8 mouse cellular contexts compared by ENCODE assay signal in genomic region chr9:121371946-121372646, GRCm38 (mm10).
A peak's percentile ranks its signal among the peaks of the same experiment; 100 is the strongest.
DNase-seq lines count a peak whose midpoint lies in the region; ATAC-seq and TF ChIP-seq lines count a peak whose summit lies in the region.

No protein-coding gene starts in this region.

- H3K9ac ChIP-seq in kidney, embryonic 15.5 days: 0 out of 2 replicates have a peak overlapping the region, but pooled peaks have one; percentile 30
- H3K9ac ChIP-seq in MEL (ENCODE audit: control insufficient read depth, low read depth, low read length, poor library complexity, severe bottlenecking): peak overlapping the region; percentile 12; the same call in 1 of the 2 replicates
- H3K9ac ChIP-seq in forebrain, embryonic 14.5 days (ENCODE audit: low read length): peak overlapping the region; percentile 40
- H3K9ac ChIP-seq in liver, embryonic 15.5 days: peak overlapping the region; percentile 3; the same call in 1 of the 2 replicates

- peak overlapping the region; percentile 91 for H3K27ac ChIP-seq in kidney, embryonic 15.5 days
- H3K27ac ChIP-seq in MEL (ENCODE audit: control insufficient read depth, low read depth, low read length): no peak overlapping the region
- peak overlapping the region; percentile 99 for H3K27ac ChIP-seq in forebrain, embryonic 14.5 days (ENCODE audit: low read depth, low read length)
- peak overlapping the region; percentile 48 for H3K27ac ChIP-seq in liver, embryonic 15.5 days (replicated peaks)

- WGBS in kidney, embryonic 15.5 days: 4% methylated on average over 12 of the region's 13 CpGs
- 6% methylated on average over 12 of the region's 13 CpGs for whole genome bisulfite sequencing in forebrain, embryonic 14.5 days
- 25% methylated on average over 11 of the region's 13 CpGs for WGBS in liver, embryonic 15.5 days (ENCODE audit: insufficient replicate concordance)

- no peaks in the 10 kb centered on the region for H3K79me2 ChIP-seq in MEL (ENCODE audit: control insufficient read depth, insufficient read depth, low read length, poor library complexity)

- no peak for TF ChIP-seq RAD21 in MEL (IDR thresholded peaks at IDR 0.05; ENCODE audit: low read depth, low read length)

- peak; percentile 65 for ATAC-seq in kidney, embryonic 15.5 days (replicated peaks; ENCODE audit: low FRiP score)
- ATAC-seq in forebrain, embryonic 14.5 days: peak; percentile 64
- peak; percentile 36; the same call in 1 of the 2 replicates for ATAC-seq in liver, embryonic 15.5 days (ENCODE audit: insufficient read depth)

- TF ChIP-seq CTCF in MEL (IDR thresholded peaks at IDR 0.05 in 2 of 3, conservative IDR thresholded peaks at IDR 0.05 in 1 of 3; ENCODE audit: control insufficient read depth in 1 of 3, insufficient read depth in 1 of 3, low read depth in 2 of 3, low read length in 3 of 3, poor library complexity in 1 of 3, severe bottlenecking in 1 of 3): no peak

- H3K9me3 ChIP-seq in kidney, embryonic 15.5 days (replicated peaks): no peaks in the 10 kb centered on the region
- no peaks in the 10 kb centered on the region for H3K9me3 ChIP-seq in MEL (replicated peaks; ENCODE audit: insufficient read depth, low read length)
- no peaks in the 10 kb centered on the region for H3K9me3 ChIP-seq in forebrain, embryonic 14.5 days (replicated peaks; ENCODE audit: control insufficient read depth, low read length)
- no peaks in the 10 kb centered on the region for H3K9me3 ChIP-seq in liver, embryonic 15.5 days (replicated peaks)

- peak overlapping the region; percentile 69 for H3K4me2 ChIP-seq in kidney, embryonic 15.5 days
- H3K4me2 ChIP-seq in forebrain, embryonic 14.5 days (ENCODE audit: low read length): peak overlapping the region; percentile 47
- peak overlapping the region; percentile 66 for H3K4me2 ChIP-seq in liver, embryonic 15.5 days

- H3K4me1 ChIP-seq in kidney, embryonic 15.5 days: peaks cover 59% of the 10 kb centered on the region
- H3K4me1 ChIP-seq in MEL (ENCODE audit: control insufficient read depth in 1 of 2, insufficient read depth in 2 of 2, low read length in 2 of 2): peaks cover 0 to 7% of the 10 kb centered on the region in 2 experiments; a peak in 2 of 4 replicates
- H3K4me1 ChIP-seq in forebrain, embryonic 14.5 days (ENCODE audit: control insufficient read depth, insufficient read depth, low read length): peaks cover 32% of the 10 kb centered on the region
- H3K4me1 ChIP-seq in liver, embryonic 15.5 days (replicated peaks): peaks cover 43% of the 10 kb centered on the region

- H3K36me3 ChIP-seq in kidney, embryonic 15.5 days: no peaks in the 10 kb centered on the region
- no peaks in the 10 kb centered on the region; a peak in 1 of 4 replicates for H3K36me3 ChIP-seq in MEL (ENCODE audit: control insufficient read depth in 1 of 2, insufficient read depth in 2 of 2, low read length in 2 of 2)
- H3K36me3 ChIP-seq in forebrain, embryonic 14.5 days (ENCODE audit: control insufficient read depth, insufficient read depth, low read length): no peaks in the 10 kb centered on the region
- H3K36me3 ChIP-seq in liver, embryonic 15.5 days (replicated peaks): no peaks in the 10 kb centered on the region

- no peaks in the 10 kb centered on the region for H3K27me3 ChIP-seq in kidney, embryonic 15.5 days
- no peaks in the 10 kb centered on the region for H3K27me3 ChIP-seq in MEL (ENCODE audit: control insufficient read depth in 1 of 2, insufficient read depth in 2 of 2, low read length in 2 of 2)
- no peaks in the 10 kb centered on the region for H3K27me3 ChIP-seq in forebrain, embryonic 14.5 days (replicated peaks; ENCODE audit: control insufficient read depth, insufficient read depth, low read length)
- H3K27me3 ChIP-seq in liver, embryonic 15.5 days: peaks cover 8% of the 10 kb centered on the region

- DNase-seq in kidney, adult 18-20 months: no peak
- no peak for DNase-seq in MEL (ENCODE audit: low read depth, low spot score)
- DNase-seq in forebrain, embryonic 14.5 days (ENCODE audit: low spot score): peak; percentile 61
- peak; percentile 44 for DNase-seq in yolk sac, embryonic 10.5 days (ENCODE audit: low spot score)
- no peak for DNase-seq in frontal cortex, postnatal 36 days (ENCODE audit: low spot score in 2 of 2)
- DNase-seq in right cerebral cortex, postnatal 25 days: no peak

- peak overlapping the region; percentile 37 for H3K4me3 ChIP-seq in kidney, embryonic 15.5 days (replicated peaks)
- H3K4me3 ChIP-seq in MEL (ENCODE audit: control insufficient read depth in 1 of 2, insufficient read depth in 1 of 2, low read depth in 2 of 2, low read length in 2 of 2): no peak overlapping the region
- peak overlapping the region; percentile 15 for H3K4me3 ChIP-seq in forebrain, embryonic 14.5 days (ENCODE audit: low read depth, low read length)
- peak overlapping the region; percentile 29; the same call in 1 of the 2 replicates for H3K4me3 ChIP-seq in liver, embryonic 15.5 days (replicated peaks)

- no peak for TF ChIP-seq POLR2A in MEL (IDR thresholded peaks at IDR 0.05; ENCODE audit: control insufficient read depth in 1 of 2, insufficient read depth in 1 of 2, low read depth in 1 of 2, low read length in 2 of 2, poor library complexity in 1 of 2)

- no peak for TF ChIP-seq EP300 in MEL (IDR thresholded peaks at IDR 0.05; ENCODE audit: low read depth in 1 of 2, low read length in 2 of 2)

TF ChIP-seq in MEL, 35 proteins besides CTCF, POLR2A, EP300 and RAD21:
- TF ChIP-seq ZNF384 (IDR thresholded peaks at IDR 0.05; ENCODE audit: low read depth, low read length) (no peak), GABPA (IDR thresholded peaks at IDR 0.05; ENCODE audit: low read depth, low read length) (no peak), NELFE (IDR thresholded peaks at IDR 0.05; ENCODE audit: low read depth, low read length) (no peak), UBTF (IDR thresholded peaks at IDR 0.05; ENCODE audit: borderline replicate concordance, insufficient read depth, low read depth, low read length) (no peak), ETS1 (IDR thresholded peaks at IDR 0.05; ENCODE audit: low read depth, low read length) (no peak), CHD1 (IDR thresholded peaks at IDR 0.05; ENCODE audit: low read depth, low read length) (no peak), NRF1 (IDR thresholded peaks at IDR 0.05; ENCODE audit: insufficient read depth, low read depth, low read length, poor library complexity, severe bottlenecking) (no peak), KAT2A (conservative IDR thresholded peaks at IDR 0.05; ENCODE audit: low read depth, low read length) (no peak), MXI1 (IDR thresholded peaks at IDR 0.05; ENCODE audit: low read depth, low read length) (no peak), MAX (IDR thresholded peaks at IDR 0.05; ENCODE audit: low read length) (no peak), ELF1 (IDR thresholded peaks at IDR 0.05; ENCODE audit: low read depth, low read length) (no peak), USF1 (IDR thresholded peaks at IDR 0.05; ENCODE audit: low read depth, low read length) (no peak), MYC (IDR thresholded peaks at IDR 0.05; ENCODE audit: low read depth, low read length) (no peak), BHLHE40 (IDR thresholded peaks at IDR 0.05; ENCODE audit: borderline replicate concordance, low read depth, low read length) (no peak), ZC3H11A (IDR thresholded peaks at IDR 0.05; ENCODE audit: low read depth, low read length) (no peak), USF2 (IDR thresholded peaks at IDR 0.05; ENCODE audit: borderline replicate concordance in 1 of 2, insufficient read depth in 1 of 2, low read depth in 1 of 2, low read length in 2 of 2) (no peak), MAFK (IDR thresholded peaks at IDR 0.05; ENCODE audit: borderline replicate concordance, low read depth, low read length) (no peak), CHD2 (IDR thresholded peaks at IDR 0.05; ENCODE audit: low read length) (no peak)
TF ChIP-seq in MEL: peak in this region for 0.

Comparison
In these comparisons a context has a peak if more than half of its experiments do, and no peak if none do; other contexts are left out.
1. H3K4me3 ChIP-seq: peak in kidney, embryonic 15.5 days (single experiment), forebrain, embryonic 14.5 days (single experiment) and liver, embryonic 15.5 days (single experiment); none in MEL (0 of 2).
2. DNase-seq: peak in forebrain, embryonic 14.5 days (single experiment) and yolk sac, embryonic 10.5 days (single experiment); none in kidney, adult 18-20 months (single experiment), MEL (single experiment), frontal cortex, postnatal 36 days (0 of 2) and right cerebral cortex, postnatal 25 days (single experiment).
3. Peak in every context shown above with its lines, with median percentiles within 50 percentile points of each other: ATAC-seq, H3K4me2 ChIP-seq and H3K9ac ChIP-seq.